Mouse (Mus musculus) thymus, adult 2 months (tissue): Measurements from ENCODE around the gene Ino80d. TPM values are rescaled to one million over a fixed set of nuclear protein-coding genes. Genes with fewer than 3 reads are reported as not detected.

Source experiments
- DNase-seq: peaks from one replicate; pipeline ENCODE4 v3.0.0; 2021
- H3K27ac ChIP-seq: fragments of 200-500 bp; 2 replicates; pipeline ENCODE4 v1.5.1; 2012; ENCODE audit warnings: low read length, control low read depth; ENCODE audit not compliant: control insufficient read depth, insufficient read depth
- H3K27me3 ChIP-seq: fragments of 200-500 bp; 2 replicates; pipeline ENCODE4 v1.6.1; 2012; ENCODE audit warnings: mild to moderate bottlenecking, low read length, moderate library complexity, mixed read lengths; ENCODE audit not compliant: control insufficient read depth, insufficient read depth
- H3K36me3 ChIP-seq: fragments of 200-500 bp; 2 replicates; pipeline ENCODE4 v1.6.1; 2012; ENCODE audit warnings: mild to moderate bottlenecking, low read length, moderate library complexity; ENCODE audit not compliant: control insufficient read depth, insufficient read depth
- H3K4me1 ChIP-seq: fragments of 200-500 bp; replicated peaks from 2 replicates; pipeline ENCODE4 v1.6.1; 2012; ENCODE audit warnings: low read length; ENCODE audit not compliant: control insufficient read depth, insufficient read depth
- H3K4me3 ChIP-seq: fragments of 200-500 bp; 2 replicates; pipeline ENCODE4 v1.5.1; 2012; ENCODE audit warnings: mild to moderate bottlenecking, low read length, control low read depth, moderate library complexity; ENCODE audit not compliant: control insufficient read depth, insufficient read depth
- CTCF ChIP-seq: fragments of 200-500 bp; IDR thresholded peaks from 2 replicates; pipeline ENCODE4 v1.5.1; 2012; ENCODE audit warnings: mild to moderate bottlenecking, control low read depth, low read length, moderate library complexity, borderline replicate concordance; ENCODE audit not compliant: control insufficient read depth, poor library complexity, insufficient read depth; ENCODE audit errors: extremely low read depth
- POLR2A ChIP-seq: fragments of 200-500 bp; IDR thresholded peaks from 2 replicates; pipeline ENCODE4 v1.6.1; 2012; ENCODE audit warnings: mild to moderate bottlenecking, low read length, control low read depth, moderate library complexity; ENCODE audit not compliant: control insufficient read depth, poor library complexity, insufficient read depth; ENCODE audit errors: extremely low read depth
- WGBS: fragments of 180-500 bp; shearing (Covaris S2); methylation state at CpG from one replicate; pipeline ENCODE4 v1.1.7; 2018; 5-methylcytosine and 5-hydroxymethylcytosine counted together
- polyA plus RNA-seq: library from polyadenylated mRNA; depleted of rRNA; stranded (reverse); fragments of >200 nt; gene quantifications from 2 replicates; pipeline ENCODE4 v1.2.3, GENCODE M21; 2012

Gene Ino80d
- polyA plus RNA-seq, 1 experiment: 40.4 TPM

DNA sequence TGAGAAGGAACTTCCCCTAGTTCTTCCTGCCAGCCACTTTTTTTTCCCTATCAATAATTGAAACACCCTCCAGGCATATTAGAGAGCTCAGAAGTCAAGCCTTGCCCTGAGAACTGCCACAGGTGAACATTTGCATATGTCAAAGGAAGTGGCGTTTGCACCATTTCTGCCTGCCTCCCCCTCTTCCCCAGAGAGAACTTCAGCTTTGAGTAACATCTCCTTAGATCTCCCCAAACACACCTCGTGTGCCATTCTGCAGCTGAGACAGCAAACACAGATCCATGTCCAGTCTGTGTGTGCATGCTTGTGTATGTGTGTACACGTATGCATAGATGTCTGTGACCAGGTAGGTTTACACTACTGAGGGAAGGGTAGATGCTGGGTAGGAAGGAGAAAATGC is 112.6 kb downstream of the Ino80d start:
- 34% methylated on average over 3 of the region's 3 CpGs for WGBS
- TF ChIP-seq CTCF (no peak), POLR2A (no peak)
- no peaks in the 10 kb centered on the region for H3K4me1 ChIP-seq
- H3K4me3 ChIP-seq: no peak overlapping the region
- no peaks in the 10 kb centered on the region for H3K27me3 ChIP-seq
- no peak for DNase-seq
- H3K36me3 ChIP-seq: no peaks in the 10 kb centered on the region
- H3K27ac ChIP-seq: no peak overlapping the region

GRCm38 (mm10) chr1:62993348-62993747 is 121.1 kb downstream of the Ino80d start:
- no peak overlapping the region for H3K4me3 ChIP-seq
- H3K36me3 ChIP-seq: no peaks in the 10 kb centered on the region
- WGBS: 50% methylated on average over 1 of the region's 1 CpGs
- H3K27ac ChIP-seq: no peak overlapping the region
- no peaks in the 10 kb centered on the region for H3K27me3 ChIP-seq
- no peak for DNase-seq
- no peak for TF ChIP-seq CTCF
- no peak for TF ChIP-seq POLR2A
- H3K4me1 ChIP-seq: no peaks in the 10 kb centered on the region

- Histone ChIP-seq H3K36me3 (no peaks in the 10 kb centered on the region), H3K27me3 (no peaks in the 10 kb centered on the region), H3K4me1 (no peaks in the 10 kb centered on the region), H3K4me3 (no peak overlapping the region), H3K27ac (no peak overlapping the region)
- no peak for DNase-seq
- 86% methylated on average over 5 of the region's 5 CpGs for WGBS
- TF ChIP-seq POLR2A: no peak
- TF ChIP-seq CTCF: no peak
These were observed 121.8 kb downstream of the Ino80d start for GRCm38 (mm10) chr1:62992648-62993047.

- no peak for TF ChIP-seq POLR2A
- no peak for TF ChIP-seq CTCF
- Histone ChIP-seq H3K27ac (no peak overlapping the region), H3K4me1 (no peaks in the 10 kb centered on the region), H3K4me3 (no peak overlapping the region), H3K36me3 (no peaks in the 10 kb centered on the region), H3K27me3 (no peaks in the 10 kb centered on the region)
- WGBS: 84% methylated on average over 10 of the region's 10 CpGs
- no peak for DNase-seq
These were observed 123.4 kb downstream of the Ino80d start for GRCm38 (mm10) chr1:62991021-62991420.

GRCm38 (mm10) chr1:62987561-62987960 is 126.9 kb downstream of the Ino80d start:
- no peaks in the 10 kb centered on the region for H3K36me3 ChIP-seq
- H3K4me1 ChIP-seq: no peaks in the 10 kb centered on the region
- no peak overlapping the region for H3K27ac ChIP-seq
- TF ChIP-seq POLR2A: no peak
- no peak for TF ChIP-seq CTCF
- 90% methylated on average over 2 of the region's 2 CpGs for WGBS
- no peak for DNase-seq
- H3K4me3 ChIP-seq: no peak overlapping the region
- no peaks in the 10 kb centered on the region for H3K27me3 ChIP-seq

DNA sequence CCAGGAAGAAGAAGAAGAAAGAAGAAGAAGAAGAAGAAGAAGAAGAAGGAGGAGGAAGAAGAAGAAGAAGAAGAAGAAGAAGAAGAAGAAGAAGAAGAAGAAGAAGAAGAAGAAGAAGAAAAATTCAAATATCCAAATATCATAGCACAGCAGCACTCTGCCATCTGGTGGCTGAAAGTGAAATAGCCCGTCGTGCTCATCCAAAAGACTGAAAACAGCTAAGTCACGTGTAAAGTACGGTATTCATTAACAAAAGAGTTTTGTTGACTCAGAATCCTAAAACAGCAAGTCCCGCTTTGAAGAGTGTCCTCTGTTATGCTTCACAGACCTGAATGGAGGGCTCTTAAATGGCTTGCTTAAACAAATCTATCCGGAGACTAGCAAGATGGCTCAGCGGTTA is 128.2 kb downstream of the Ino80d start:
- no peak for TF ChIP-seq POLR2A
- no peak for TF ChIP-seq CTCF
- 25% methylated on average over 7 of the region's 7 CpGs for WGBS
- no peaks in the 10 kb centered on the region for H3K27me3 ChIP-seq
- peak; percentile 28 for DNase-seq
- no peak overlapping the region for H3K4me3 ChIP-seq
- H3K4me1 ChIP-seq: no peaks in the 10 kb centered on the region
- no peak overlapping the region for H3K27ac ChIP-seq
- H3K36me3 ChIP-seq: no peaks in the 10 kb centered on the region

DNA sequence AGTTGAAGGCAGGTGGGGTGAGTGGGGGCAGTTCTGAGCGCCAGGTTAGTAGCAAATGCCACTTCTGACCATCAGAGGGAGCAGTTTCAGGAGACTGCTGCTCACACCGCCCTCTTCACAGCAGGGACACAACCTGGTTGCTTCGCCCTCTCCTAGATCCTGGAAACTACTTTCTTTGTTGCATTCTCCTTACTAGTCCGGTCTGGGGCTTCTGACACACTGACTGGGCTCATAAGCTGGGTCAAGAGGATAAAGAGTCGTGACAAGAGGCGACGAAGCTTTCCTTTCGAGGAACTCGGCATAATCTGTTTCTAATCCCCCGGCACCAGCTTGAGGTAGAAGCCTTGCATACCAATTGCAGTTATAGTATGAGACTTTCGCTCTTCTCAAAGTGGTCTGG is 129.9 kb downstream of the Ino80d start:
- 47% methylated on average over 11 of the region's 11 CpGs for WGBS
- Histone ChIP-seq H3K4me1 (no peaks in the 10 kb centered on the region), H3K27me3 (no peaks in the 10 kb centered on the region), H3K36me3 (no peaks in the 10 kb centered on the region), H3K4me3 (no peak overlapping the region), H3K27ac (no peak overlapping the region)
- peak; percentile 51 for DNase-seq
- TF ChIP-seq POLR2A: no peak
- peak; percentile 52; the same call in 1 of the 2 replicates for TF ChIP-seq CTCF
